ENCODE assay signal across 8 mouse cellular contexts in genomic region chr12:35046310-35046998, GRCm38 (mm10). TPM values are rescaled to one million over a fixed set of nuclear protein-coding genes. Genes with fewer than 3 reads are reported as not detected.
DNase-seq lines count a peak whose midpoint lies in the region; ATAC-seq lines count a peak whose summit lies in the region.

No protein-coding gene starts in this region.

- no peaks in the 10 kb centered on the region for H3K36me3 ChIP-seq in hindbrain, embryonic 11.5 days (ENCODE audit: control insufficient read depth, insufficient read depth, low read length)

- peak overlapping the region; percentile 93 for H3K9ac ChIP-seq in hindbrain, embryonic 11.5 days (ENCODE audit: low read depth, low read length)

- 1% methylated on average over 36 of the region's 36 CpGs for WGBS in hindbrain, embryonic 11.5 days

- H3K27ac ChIP-seq in brown adipose tissue, adult 24 weeks (replicated peaks; ENCODE audit: low read depth, low read length), result peak overlapping the region; percentile 84
- peak overlapping the region; percentile 91 for H3K27ac ChIP-seq in hindbrain, embryonic 11.5 days (ENCODE audit: low read depth, low read length)

- H3K4me1 ChIP-seq in brown adipose tissue, adult 24 weeks (ENCODE audit: control insufficient read depth, insufficient read depth, insufficient read length, low read length), result peaks cover 5% of the 10 kb centered on the region; the same call in 1 of the 2 replicates
- H3K4me1 ChIP-seq in hindbrain, embryonic 11.5 days (replicated peaks; ENCODE audit: control insufficient read depth, insufficient read depth, low read length), result no peaks in the 10 kb centered on the region; the same call in 1 of the 2 replicates

- no peaks in the 10 kb centered on the region for H3K9me3 ChIP-seq in hindbrain, embryonic 11.5 days (ENCODE audit: control insufficient read depth, low read length)

- H3K27me3 ChIP-seq in hindbrain, embryonic 11.5 days (ENCODE audit: control insufficient read depth, insufficient read depth, low read length), result no peaks in the 10 kb centered on the region

- DNase-seq in retina, adult 2 months (ENCODE audit: low read depth, low spot score), result peak; percentile 44
- no peak for DNase-seq in retina, embryonic 14.5 days (ENCODE audit: low spot score)
- no peak for DNase-seq in hindbrain, embryonic 11.5 days (ENCODE audit: low spot score)
- no peak for DNase-seq in cerebellum, adult 11 months
- no peak for DNase-seq in yolk sac, embryonic 10.5 days (ENCODE audit: low spot score)
- no peak for DNase-seq in testis, postnatal 10 days (ENCODE audit: low spot score)

- peak overlapping the region; percentile 94 for H3K4me3 ChIP-seq in brown adipose tissue, adult 24 weeks (ENCODE audit: insufficient read depth, low read depth, low read length)
- H3K4me3 ChIP-seq in hindbrain, embryonic 11.5 days (ENCODE audit: low read depth, low read length), result peak overlapping the region; percentile 95

- H3K4me2 ChIP-seq in hindbrain, embryonic 11.5 days (replicated peaks; ENCODE audit: low read depth, low read length), result peak overlapping the region; percentile 72

- peak; percentile 81 for ATAC-seq in hindbrain, embryonic 11.5 days (ENCODE audit: low FRiP score)
- ATAC-seq in megakaryocyte, adult 5-6 weeks (ENCODE audit: poor library complexity, severe bottlenecking), result peak; percentile 34

RNA-seq across cellular contexts. Expression of gene Snx13, which starts 0.5 kb away (rescaled TPM):
- 16.6 and 28.7 TPM in 2 replicates for polyA plus RNA-seq in brown adipose tissue, adult 24 weeks (2012; ENCODE audit: insufficient read depth, insufficient read length, missing spikeins)
- 21.8 and 23.6 TPM in 2 replicates for polyA plus RNA-seq in hindbrain, embryonic 11.5 days (2014; fragmentation: Nextera tagmentation; extraction: Ambion mirVana)
- total RNA-seq in megakaryocyte, adult 5-6 weeks (2015), result 24.5 and 26.1 TPM in 2 replicates
- total RNA-seq in megakaryocyte, adult 5-6 weeks (2017), result 37.8 and 38.5 TPM in 2 replicates
